Mouse (Mus musculus): ENCODE results near the gene Klhl7. TPM values are rescaled to one million over a fixed set of nuclear protein-coding genes. Genes with fewer than 3 reads are reported as not detected.

Klhl7 gene
- polyA plus RNA-seq (2012; rRNA removed): 6.5 and 6.6 TPM in 2 replicates

- peak; percentile 16 for DNase-seq (ENCODE audit: low read depth)
Observed at GRCm38 (mm10) chr5:24100106-24100809, at the start of gene Klhl7. Gene Klhl7 (plus strand): TSS chr5:24100605.

GRCm38 (mm10) chr5:24051755-24052675, 48.4 kb upstream of the Klhl7 start:
- DNase-seq (ENCODE audit: low read depth): no peak

GRCm38 (mm10) chr5:24053245-24054190, 46.9 kb upstream of the Klhl7 start:
- DNase-seq (ENCODE audit: low read depth): no peak

DNA sequence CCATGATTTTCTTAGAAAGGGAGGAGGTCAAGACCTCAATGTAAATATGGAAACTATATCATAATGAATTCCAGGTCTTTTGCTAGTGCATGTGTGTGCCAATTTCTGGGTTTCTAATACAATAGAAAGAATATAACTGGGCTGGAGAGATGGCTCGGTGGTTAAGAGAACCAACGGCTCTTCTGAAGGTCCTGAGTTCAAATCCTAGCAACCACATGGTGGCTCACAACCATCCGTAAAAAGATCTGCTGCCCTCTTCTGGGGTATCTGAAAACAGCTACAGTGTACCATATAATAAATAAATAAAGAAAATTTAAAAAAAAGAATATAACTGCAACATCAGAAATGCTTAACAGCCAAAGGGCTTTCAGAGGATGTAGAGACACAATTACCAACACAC, 46.0 kb upstream of the Klhl7 start:
- no peak for DNase-seq (ENCODE audit: low read depth)

DNA sequence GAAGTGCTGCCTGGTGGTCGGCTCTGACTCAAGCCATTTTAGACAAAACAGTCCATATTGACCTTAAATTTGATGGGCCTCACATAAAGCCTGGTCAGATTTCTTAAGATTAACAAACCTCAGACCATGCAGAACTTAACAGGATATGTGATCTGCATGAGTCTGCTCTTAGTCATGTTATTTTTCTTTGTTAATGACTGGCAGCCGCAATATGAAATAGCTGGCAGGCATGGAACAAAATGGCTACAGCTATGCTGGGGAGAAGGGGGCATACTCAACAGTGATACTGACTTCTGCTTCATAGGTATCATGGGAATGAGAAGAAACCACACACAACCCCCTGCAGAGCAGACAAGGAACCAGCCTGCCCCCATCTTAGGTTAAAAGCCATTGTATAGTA, 43.5 kb upstream of the Klhl7 start:
- DNase-seq (ENCODE audit: low read depth): no peak

DNA sequence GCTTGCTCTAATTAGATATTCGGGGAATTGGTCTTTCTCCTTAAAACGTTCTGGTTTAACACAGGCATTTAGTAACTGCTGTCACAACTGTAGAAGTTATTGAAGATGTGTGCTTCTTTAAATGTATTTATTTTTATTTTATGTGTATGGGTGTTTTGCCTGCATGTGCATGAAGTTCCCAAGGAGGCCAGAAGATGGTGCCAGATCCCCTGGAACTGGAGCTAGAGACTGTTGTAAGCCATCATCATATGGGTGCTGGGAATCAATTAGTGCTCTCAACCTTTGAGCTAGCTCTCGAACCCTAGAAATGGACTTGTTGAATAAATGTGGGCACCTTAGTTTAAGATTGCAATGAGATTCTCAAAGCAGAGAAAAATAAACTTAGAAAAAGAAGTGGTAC, 42.8 kb upstream of the Klhl7 start:
- no peak for DNase-seq (ENCODE audit: low read depth)

DNA sequence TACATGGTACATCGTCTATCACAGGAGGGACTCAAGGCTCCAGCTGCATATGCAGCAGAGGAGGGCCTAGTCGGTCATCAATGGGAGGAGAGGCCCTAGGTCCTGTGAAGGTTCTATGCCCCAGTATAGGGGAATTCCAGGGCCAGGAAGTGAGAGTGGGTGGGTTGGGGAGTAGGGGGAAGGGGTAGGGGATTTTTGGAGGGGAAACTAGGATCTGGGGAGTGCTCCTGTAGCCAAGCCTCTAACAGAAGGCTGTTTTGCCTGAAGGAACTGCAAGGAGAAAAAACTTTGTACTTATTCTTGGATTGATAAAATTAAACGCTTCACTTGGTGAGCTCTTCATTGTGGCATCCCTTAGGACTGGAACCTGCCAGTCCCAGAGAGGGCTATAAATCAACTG, 39.5 kb upstream of the Klhl7 start:
- no peak for DNase-seq (ENCODE audit: low read depth)

- DNase-seq (ENCODE audit: low read depth): no peak
Observed at GRCm38 (mm10) chr5:24063034-24063433, 37.4 kb upstream of the Klhl7 start.

- DNase-seq (ENCODE audit: low read depth): no peak
Observed at GRCm38 (mm10) chr5:24063545-24063944, 36.9 kb upstream of the Klhl7 start.

DNA sequence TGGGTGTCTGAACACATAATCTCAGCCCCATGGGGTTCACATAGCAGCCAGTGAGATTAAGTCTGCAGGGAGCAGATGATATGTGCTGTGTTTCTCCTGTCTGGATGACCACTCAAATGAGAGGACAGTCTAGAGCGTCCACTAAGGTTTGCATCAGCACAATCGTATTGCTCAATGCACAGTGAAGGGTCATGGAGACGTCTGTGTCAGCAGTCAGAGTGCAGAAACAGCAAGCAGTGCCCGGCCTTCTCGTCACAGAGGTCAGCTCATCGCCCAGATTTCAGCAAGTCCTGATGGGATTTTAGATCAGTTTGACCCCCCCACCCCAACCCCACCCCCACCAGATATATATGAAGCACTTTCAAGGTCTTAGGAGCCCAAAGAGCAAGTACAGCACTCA, 31.4 kb upstream of the Klhl7 start:
- no peak for DNase-seq (ENCODE audit: low read depth)

GRCm38 (mm10) chr5:24072031-24072430, 28.4 kb upstream of the Klhl7 start:
- DNase-seq (ENCODE audit: low read depth): no peak

DNA sequence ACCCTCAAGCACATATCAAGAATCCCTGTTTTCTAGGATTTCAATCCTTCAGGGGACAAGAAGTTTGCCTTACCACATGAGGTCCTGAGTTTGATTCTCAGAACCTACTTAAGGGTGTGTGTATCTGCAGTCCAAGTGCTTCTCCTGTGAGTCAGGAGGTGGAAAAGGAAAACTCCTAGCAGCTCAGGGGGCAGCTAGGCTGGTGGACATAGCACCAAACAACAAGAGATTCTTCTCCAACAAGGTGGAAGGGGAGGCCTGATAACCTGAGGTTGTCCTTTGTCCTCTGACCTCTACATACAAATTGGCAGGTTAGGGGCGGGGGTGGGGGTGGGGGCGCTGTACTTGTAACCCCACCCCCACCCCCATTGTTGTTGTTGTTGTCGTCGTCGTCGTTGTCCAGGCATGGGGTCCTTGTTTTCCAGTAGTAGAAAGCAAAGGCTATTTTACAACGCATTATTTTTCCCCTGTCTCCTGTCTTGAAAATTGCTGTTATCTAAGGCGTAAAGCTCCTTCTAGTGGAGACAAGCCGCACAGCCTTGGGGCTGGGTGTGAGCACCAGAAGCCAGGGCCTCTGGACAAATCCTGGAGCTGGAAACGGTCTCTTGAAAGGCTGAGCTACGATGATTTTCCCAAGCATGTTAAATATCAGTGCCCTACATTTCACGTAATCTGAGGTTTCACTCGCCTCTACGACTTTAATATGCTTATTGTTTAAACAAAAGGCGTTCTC, 23.3 kb upstream of the Klhl7 start:
- DNase-seq (ENCODE audit: low read depth): no peak

DNA sequence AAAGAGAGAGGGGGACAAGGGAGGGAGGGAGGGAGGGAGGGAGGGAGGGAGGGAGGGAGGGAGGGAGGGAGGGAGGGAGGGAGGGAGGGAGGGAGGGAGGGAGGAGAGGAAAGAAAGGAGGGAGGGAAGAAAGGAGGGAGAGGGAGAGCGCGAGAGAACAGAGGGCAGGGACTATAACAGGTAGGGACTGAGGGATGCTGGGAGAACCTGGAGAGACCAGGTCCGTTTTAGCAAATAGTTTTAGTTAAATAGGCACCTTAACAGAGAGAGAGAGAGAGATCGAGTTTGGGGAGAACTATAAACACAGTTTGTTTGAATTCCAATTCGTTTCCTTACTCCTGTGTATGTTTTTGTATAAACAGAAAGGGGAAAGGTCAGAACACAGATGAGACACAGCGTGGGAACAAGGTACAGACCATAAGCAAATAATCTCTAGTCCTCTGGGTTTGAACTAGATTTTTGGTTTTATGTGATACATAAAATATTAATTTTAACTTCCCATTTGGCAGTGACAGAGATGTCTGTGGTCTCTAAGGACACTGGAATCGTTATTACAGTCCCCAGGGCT, 22.6 kb upstream of the Klhl7 start:
- no peak for DNase-seq (ENCODE audit: low read depth)

- DNase-seq (ENCODE audit: low read depth): no peak
Observed at GRCm38 (mm10) chr5:24078420-24079179, 21.8 kb upstream of the Klhl7 start.

DNA sequence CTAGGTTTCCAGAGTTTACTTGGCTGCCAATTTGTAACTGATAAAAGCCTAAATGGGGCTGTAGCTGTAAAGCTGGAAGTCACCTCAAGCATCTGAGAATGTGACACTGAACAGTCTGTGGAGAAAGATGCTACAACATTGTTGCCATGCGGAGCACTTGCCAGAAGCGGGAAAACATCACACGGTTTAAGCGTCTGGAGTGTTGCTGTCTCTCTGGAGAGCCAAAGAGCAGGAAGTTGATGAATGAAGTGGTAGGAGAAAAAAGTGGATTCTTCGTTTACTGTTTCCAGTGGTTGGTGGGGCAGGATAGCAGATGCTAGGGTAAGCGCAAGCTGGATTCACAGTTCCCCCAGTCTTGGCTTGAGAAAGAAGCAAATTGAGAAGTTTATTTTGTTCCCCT, 19.6 kb upstream of the Klhl7 start:
- DNase-seq (ENCODE audit: low read depth): no peak

- DNase-seq (ENCODE audit: low read depth): no peak
Observed at GRCm38 (mm10) chr5:24084835-24085234, 15.6 kb upstream of the Klhl7 start.

DNA sequence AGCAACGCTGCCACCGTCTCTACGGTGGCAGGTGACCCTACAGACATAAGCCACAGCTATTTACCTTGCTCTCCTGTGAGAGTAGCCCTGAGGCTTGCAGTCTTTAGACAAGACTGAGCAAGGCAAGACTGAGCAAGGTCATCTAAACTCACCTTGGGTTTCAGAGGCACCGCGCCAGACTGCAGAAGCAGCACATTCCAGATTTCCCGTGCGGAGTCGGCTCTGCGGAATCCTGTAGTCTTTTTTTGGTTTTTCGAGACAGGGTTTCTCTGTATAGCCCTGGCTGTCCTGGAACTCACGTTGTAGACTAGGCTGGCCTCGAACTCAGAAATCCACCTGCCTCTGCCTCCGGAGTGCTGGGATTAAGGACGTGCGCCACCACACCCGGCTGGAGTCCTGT, 14.2 kb upstream of the Klhl7 start:
- DNase-seq (ENCODE audit: low read depth): no peak

DNA sequence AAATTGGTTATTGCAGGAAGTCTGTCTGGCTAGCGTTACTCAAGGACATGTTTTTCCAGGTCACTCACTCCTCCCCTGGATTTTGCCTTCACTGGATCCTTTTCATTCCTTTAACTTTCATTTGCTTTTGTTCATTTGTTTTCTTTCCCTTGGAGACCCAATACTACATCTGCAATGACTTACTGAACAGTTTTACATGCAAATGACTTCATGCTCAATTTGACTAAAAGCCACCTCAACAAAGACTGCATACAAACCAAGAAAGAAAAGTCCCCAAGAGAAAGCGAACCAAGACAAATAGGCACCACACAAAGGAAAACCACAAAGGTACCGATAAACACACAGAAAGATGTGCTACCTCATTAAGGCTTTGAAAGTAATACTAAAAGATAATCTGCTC, 13.5 kb upstream of the Klhl7 start:
- no peak for DNase-seq (ENCODE audit: low read depth)

- DNase-seq (ENCODE audit: low read depth): no peak
Observed at GRCm38 (mm10) chr5:24088451-24088850, 12.0 kb upstream of the Klhl7 start.

DNA sequence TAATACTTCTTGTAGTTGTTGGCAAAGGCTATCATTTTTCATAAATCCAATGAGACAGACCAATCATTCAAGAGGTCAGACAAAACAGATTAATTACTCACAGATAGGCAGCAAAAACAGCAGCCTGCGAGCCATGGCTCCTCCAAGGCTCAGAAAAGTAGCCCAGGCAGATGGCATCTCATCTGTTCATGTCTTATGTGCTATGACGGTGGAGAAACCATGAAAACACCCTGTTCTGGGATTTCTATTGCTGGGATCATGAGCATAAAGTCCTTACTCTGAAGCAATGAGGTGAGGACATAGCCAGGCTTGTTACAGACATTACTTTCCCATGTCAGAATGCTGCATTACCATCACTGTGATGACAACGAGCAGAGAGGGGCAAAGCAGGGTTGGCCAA, 7.9 kb upstream of the Klhl7 start:
- DNase-seq (ENCODE audit: low read depth): no peak

Measured in gonadal fat pad, adult 2 months (tissue).